8 mouse cellular contexts compared by ENCODE assay signal in genomic region chr9:22557467-22557866, GRCm38 (mm10).
DNase-seq lines count a peak whose midpoint lies in the region; ATAC-seq and TF ChIP-seq lines count a peak whose summit lies in the region.

No protein-coding gene starts in this region.

- H3K4me2 ChIP-seq in embryonic facial prominence, embryonic 11.5 days (ENCODE audit: low read depth, low read length), result no peak overlapping the region

- intact Hi-C loops in heart, postnatal 14 days (cut with DNase I), result loop anchor here (5.0 to 10.0 kb wide), 2 partner anchors 147 to 690 kb away; no protein-coding TSS in a partner anchor

- no peaks in the 10 kb centered on the region for H3K9me3 ChIP-seq in E14TG2a.4 (ENCODE audit: low read length)
- no peaks in the 10 kb centered on the region for H3K9me3 ChIP-seq in embryonic facial prominence, embryonic 11.5 days (replicated peaks; ENCODE audit: control insufficient read depth, low read length)

- H3K27me3 ChIP-seq in E14TG2a.4 (ENCODE audit: insufficient read depth, low read length), result no peaks in the 10 kb centered on the region
- H3K27me3 ChIP-seq in embryonic facial prominence, embryonic 11.5 days (ENCODE audit: control insufficient read depth, insufficient read depth, low read length), result no peaks in the 10 kb centered on the region

- TF ChIP-seq CTCF in E14TG2a.4 (conservative IDR thresholded peaks at IDR 0.05; ENCODE audit: low read length), result peak; percentile 81

- ATAC-seq in embryonic facial prominence, embryonic 11.5 days (replicated peaks; ENCODE audit: insufficient number of reproducible peaks, low FRiP score, low TSS enrichment, low read depth), result no peak

- peak; percentile 82 for DNase-seq in adrenal gland, postnatal 14 days
- peak; percentile 78 for DNase-seq in embryonic facial prominence, embryonic 11.5 days (ENCODE audit: low spot score)
- peak; percentile 52 to 75 for DNase-seq in heart, postnatal 14 days
- DNase-seq in layer of hippocampus, adult 18-20 months (ENCODE audit: low spot score in 2 of 2), result peak; percentile 31 to 82
- peak; percentile 72 for DNase-seq in lung, postnatal 14 days
- peak; percentile 54 for DNase-seq in right cerebral cortex, adult 18-20 months
- DNase-seq in urinary bladder, postnatal 14 days (ENCODE audit: low spot score), result peak; percentile 62

- H3K4me1 ChIP-seq in E14TG2a.4 (replicated peaks; ENCODE audit: low read depth, low read length), result peaks cover 6% of the 10 kb centered on the region
- H3K4me1 ChIP-seq in embryonic facial prominence, embryonic 11.5 days (ENCODE audit: control insufficient read depth, insufficient read depth, low read length), result no peaks in the 10 kb centered on the region

- no peak overlapping the region for H3K27ac ChIP-seq in embryonic facial prominence, embryonic 11.5 days (replicated peaks; ENCODE audit: low read depth, low read length)

- H3K4me3 ChIP-seq in E14TG2a.4 (replicated peaks; ENCODE audit: low read length), result peak overlapping the region; percentile 24
- no peak overlapping the region for H3K4me3 ChIP-seq in embryonic facial prominence, embryonic 11.5 days (ENCODE audit: low read depth, low read length)

- 55% methylated on average over 13 of the region's 13 CpGs for WGBS in embryonic facial prominence, embryonic 11.5 days

- no peaks in the 10 kb centered on the region for H3K36me3 ChIP-seq in E14TG2a.4 (ENCODE audit: insufficient read depth, low read length)
- H3K36me3 ChIP-seq in embryonic facial prominence, embryonic 11.5 days (replicated peaks; ENCODE audit: control insufficient read depth, insufficient read depth, low read depth, low read length), result no peaks in the 10 kb centered on the region

- H3K9ac ChIP-seq in embryonic facial prominence, embryonic 11.5 days (replicated peaks; ENCODE audit: low read length), result no peak overlapping the region
